Mouse (Mus musculus) G1E-ER4 (cell line): Measurements from ENCODE around the gene Tas2r121. TPM values are rescaled to one million over a fixed set of nuclear protein-coding genes. Genes with fewer than 3 reads are reported as not detected.

ENCODE experiments used
- GATA1 ChIP-seq: IDR thresholded peaks from one replicate; pipeline ENCODE4 v1.8.0; 2012; ENCODE audit warnings: low read length, inconsistent platforms
- polyA plus RNA-seq: library from polyadenylated mRNA; stranded (reverse); fragments of >175 nt; gene quantifications from 2 replicates; pipeline ENCODE4 v1.2.3, GENCODE M21; 2012

Gene Tas2r121
- not detected in 2 replicates for polyA plus RNA-seq

DNA sequence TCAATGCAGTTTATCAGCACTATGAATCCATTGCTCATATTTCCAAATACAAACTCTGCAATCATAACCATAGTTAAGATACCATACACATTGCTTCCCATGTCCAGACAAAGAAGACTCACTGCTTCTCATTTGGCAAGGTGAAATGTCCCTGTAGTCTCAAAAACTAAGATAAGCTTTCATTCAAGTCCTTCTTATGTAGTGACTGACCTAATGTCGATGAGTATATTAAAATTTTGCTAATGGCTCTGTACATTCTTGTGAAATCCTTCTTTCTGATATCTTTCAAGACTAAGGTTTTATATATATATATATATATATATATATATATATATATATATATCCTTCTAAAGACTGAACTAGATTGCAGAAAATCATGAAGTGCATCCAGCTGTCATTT, at the start of gene Tas2r121:
Tas2r121 (minus strand) TSS at position 101 of the 400 bp plus-strand sequence.
- no peak for TF ChIP-seq GATA1

DNA sequence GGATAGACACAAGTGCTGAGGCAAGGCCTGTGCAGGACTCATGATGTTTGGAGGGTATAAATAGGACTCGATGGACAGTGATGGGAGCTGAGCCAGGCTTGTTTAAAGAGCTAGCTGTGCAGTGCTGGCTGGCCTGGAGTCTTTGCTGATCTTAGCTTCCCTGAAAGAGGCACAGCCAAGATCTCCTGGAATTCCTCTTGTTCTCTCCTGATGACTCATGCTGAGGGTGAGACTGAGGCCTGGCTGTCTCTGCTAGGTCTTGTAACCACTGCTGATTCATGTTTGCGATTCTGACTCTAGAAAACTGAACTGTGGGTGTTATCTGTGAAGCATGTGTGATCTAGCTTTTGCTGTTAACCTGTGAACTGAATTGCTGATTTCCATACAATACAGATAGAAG, 49.4 kb upstream of the Tas2r121 start:
- TF ChIP-seq GATA1 = no peak

DNA sequence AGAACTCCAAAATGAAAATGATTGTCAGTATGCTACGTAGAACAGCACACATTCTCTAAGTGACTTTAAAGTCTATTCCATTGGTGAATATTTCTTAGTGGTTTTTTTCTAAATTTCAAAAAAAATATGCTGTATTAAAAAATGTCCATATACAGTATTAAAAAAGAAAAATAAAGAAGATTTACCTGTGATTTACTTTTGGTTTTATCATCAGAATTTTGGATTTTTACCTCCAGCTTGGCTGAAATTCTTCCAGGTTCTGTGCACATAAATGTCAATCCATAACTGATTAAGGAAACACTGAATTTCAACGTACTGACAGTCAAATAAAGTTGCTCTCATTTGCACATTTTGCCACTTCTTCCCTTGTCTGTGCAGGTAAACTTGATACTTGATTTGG, 37.1 kb upstream of the Tas2r121 start, which contains the start of gene Tas2r115:
Tas2r115 (minus strand) TSS at position 101 of the 400 bp plus-strand sequence.
- no peak for TF ChIP-seq GATA1

DNA sequence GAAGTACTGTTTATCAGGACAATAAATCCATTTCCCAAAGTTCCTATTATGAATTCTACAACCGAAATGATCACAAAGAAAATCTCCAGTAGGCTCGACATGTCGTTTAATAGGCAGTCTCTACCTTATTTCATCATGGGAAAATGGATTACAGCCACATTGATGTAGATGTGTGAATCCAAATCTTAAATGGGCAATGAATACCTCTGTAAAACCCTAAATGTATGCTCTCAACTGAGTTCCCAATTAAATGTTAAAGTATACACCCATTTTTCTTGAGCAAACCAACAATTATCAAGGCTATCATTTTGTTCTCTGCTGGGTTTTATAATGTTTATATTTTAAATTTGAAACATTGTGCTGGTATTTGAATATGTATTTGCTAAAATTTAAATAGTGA, 11.0 kb upstream of the Tas2r121 start, which contains the start of gene Tas2r122:
Tas2r122 (minus strand) TSS at position 101 of the 400 bp plus-strand sequence.
- no peak for TF ChIP-seq GATA1

DNA sequence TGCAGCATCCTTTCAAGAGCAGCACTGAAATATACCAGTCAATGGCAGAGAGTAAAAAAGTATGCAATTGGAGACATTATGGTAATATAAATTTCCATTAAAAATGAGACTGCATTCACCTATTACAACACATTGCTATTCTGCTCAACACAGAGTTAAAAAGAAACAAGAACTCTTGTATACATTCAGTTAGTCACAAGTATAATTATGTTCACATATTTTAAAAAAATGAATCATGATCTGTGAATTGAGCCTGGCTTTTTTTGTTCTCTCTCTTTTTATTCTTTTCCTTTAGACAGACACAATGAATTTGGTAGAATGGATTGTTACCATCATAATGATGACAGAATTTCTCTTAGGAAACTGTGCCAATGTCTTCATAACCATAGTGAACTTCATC, 44.2 kb downstream of the Tas2r121 start, which contains the start of gene Tas2r120:
Tas2r120 (plus strand) TSS at position 301 of the 400 bp plus-strand sequence.
- no peak for TF ChIP-seq GATA1

DNA sequence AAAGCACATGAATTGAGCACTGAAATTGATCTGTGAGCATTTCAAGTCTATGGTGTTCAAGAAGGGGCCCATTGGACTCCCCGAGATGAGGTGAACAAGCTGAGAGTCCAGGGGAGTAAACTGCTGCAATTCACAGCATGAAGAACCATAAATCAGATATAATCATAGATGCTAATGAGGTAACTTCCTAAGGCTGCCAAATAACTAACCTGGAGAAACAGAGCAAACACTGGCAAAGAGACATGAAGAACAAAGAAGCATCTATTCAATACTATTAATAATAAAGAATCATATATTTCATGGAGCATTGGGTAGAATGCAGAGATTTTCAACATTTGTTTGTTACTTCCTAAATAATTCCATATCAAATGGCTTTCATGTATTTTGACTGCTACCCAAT, 49.4 kb downstream of the Tas2r121 start, which contains the start of gene A630073D07Rik:
A630073D07Rik (minus strand) TSS at position 101 of the 400 bp plus-strand sequence.
- no peak for TF ChIP-seq GATA1

Other genes with a start within 250 kb of the Tas2r121 start
- not detected in 2 replicates for gene Prh1, start 131.2 kb downstream of the Tas2r121 start, polyA plus RNA-seq
- not detected in 2 replicates for gene Prp2, start 105.1 kb downstream of the Tas2r121 start, polyA plus RNA-seq
- not detected in 2 replicates for gene A630073D07Rik, start 49.5 kb downstream of the Tas2r121 start, polyA plus RNA-seq
- gene Tas2r120, start 44.1 kb downstream of the Tas2r121 start, polyA plus RNA-seq = not detected in 2 replicates
- gene Tas2r122, start 10.9 kb upstream of the Tas2r121 start, polyA plus RNA-seq = not detected in 2 replicates
- not detected in 2 replicates for gene Tas2r115, start 37.0 kb upstream of the Tas2r121 start, polyA plus RNA-seq
- gene Tas2r124, start 53.7 kb upstream of the Tas2r121 start, polyA plus RNA-seq = not detected in 2 replicates
- not detected in 2 replicates for gene Tas2r102, start 61.1 kb upstream of the Tas2r121 start, polyA plus RNA-seq
- gene Tas2r136, start 77.2 kb upstream of the Tas2r121 start, polyA plus RNA-seq = not detected in 2 replicates
- not detected in 2 replicates for gene Tas2r117, start 101.8 kb upstream of the Tas2r121 start, polyA plus RNA-seq
- not detected in 2 replicates for gene Tas2r123, start 146.1 kb upstream of the Tas2r121 start, polyA plus RNA-seq
- gene Tas2r116, start 154.4 kb upstream of the Tas2r121 start, polyA plus RNA-seq = not detected in 2 replicates
- not detected in 2 replicates for gene Tas2r110, start 167.0 kb upstream of the Tas2r121 start, polyA plus RNA-seq
- not detected in 2 replicates for gene Tas2r113, start 192.0 kb upstream of the Tas2r121 start, polyA plus RNA-seq
- gene Tas2r125, start 208.6 kb upstream of the Tas2r121 start, polyA plus RNA-seq = not detected in 2 replicates